15 mouse cellular contexts compared by ENCODE assay signal in the genomic region with DNA sequence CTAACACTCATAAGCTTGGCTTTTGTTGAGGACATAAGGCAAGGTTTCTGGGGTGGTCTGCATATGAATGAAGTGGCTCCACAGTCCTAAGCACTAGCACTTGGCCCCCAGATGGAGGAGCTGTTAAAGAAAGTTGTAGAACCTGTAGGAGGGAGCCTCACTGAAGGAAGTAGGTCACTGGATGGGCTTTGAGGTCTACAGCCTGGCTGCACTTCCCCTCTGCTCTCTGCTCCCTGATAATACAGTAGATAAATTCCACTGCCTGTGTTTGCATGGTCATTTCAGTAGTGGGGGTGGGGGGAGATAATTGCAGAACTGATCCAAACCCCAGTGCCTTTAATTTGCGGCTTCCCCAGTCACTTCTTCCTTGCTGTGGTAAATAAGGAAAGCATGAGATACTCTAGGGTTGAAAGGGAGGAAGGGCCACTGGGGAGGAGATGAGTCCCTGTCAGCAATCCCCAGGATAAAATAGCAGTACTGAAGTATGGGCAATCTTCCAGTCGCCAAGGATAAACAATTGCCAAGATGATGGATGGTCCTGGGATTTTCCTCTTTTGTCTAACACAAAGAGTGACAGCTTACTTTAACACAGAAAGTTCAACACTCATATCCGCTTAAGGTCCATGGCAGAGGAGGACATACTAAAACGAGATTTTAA.
DNase-seq lines count a peak whose midpoint lies in the region; TF ChIP-seq lines count a peak whose summit lies in the region.
"Had no signal": no experiment of that assay in that cellular context is flagged by ENCODE, and none has a peak within 500 bp of the region (broad histone marks: within the 10 kb centered on the region; RNA-seq: fewer than 3 reads in every experiment).

No protein-coding gene starts in this region.

- TF ChIP-seq POLR2A in MEL (IDR thresholded peaks at IDR 0.05; ENCODE audit: control insufficient read depth in 1 of 2, insufficient read depth in 1 of 2, low read depth in 1 of 2, low read length in 2 of 2, poor library complexity in 1 of 2) = no peak

- TF ChIP-seq RAD21 in MEL (IDR thresholded peaks at IDR 0.05; ENCODE audit: low read depth, low read length) = no peak

- no peaks in the 10 kb centered on the region for H3K36me3 ChIP-seq in MEL (ENCODE audit: control insufficient read depth in 1 of 2, insufficient read depth in 2 of 2, low read length in 2 of 2)
- H3K36me3 ChIP-seq: G1E; heart, embryonic 10.5 days; hindbrain, embryonic 13.5 days; limb, embryonic 13.5 days; midbrain, embryonic 13.5 days had no signal

- H3K27me3 ChIP-seq in MEL (ENCODE audit: control insufficient read depth in 1 of 2, insufficient read depth in 2 of 2, low read length in 2 of 2) = no peaks in the 10 kb centered on the region
- H3K27me3 ChIP-seq: hindbrain, embryonic 13.5 days; limb, embryonic 13.5 days; midbrain, embryonic 13.5 days had no signal

- no peak overlapping the region for H3K27ac ChIP-seq in MEL (ENCODE audit: control insufficient read depth, low read depth, low read length)
- H3K27ac ChIP-seq: heart, embryonic 10.5 days; hindbrain, embryonic 13.5 days; limb, embryonic 13.5 days; midbrain, embryonic 13.5 days had no signal

- no peak for TF ChIP-seq EP300 in MEL (IDR thresholded peaks at IDR 0.05; ENCODE audit: low read depth in 1 of 2, low read length in 2 of 2)

- TF ChIP-seq CTCF in MEL (IDR thresholded peaks at IDR 0.05 in 2 of 3, conservative IDR thresholded peaks at IDR 0.05 in 1 of 3; ENCODE audit: control insufficient read depth in 1 of 3, insufficient read depth in 1 of 3, low read depth in 2 of 3, low read length in 3 of 3, poor library complexity in 1 of 3, severe bottlenecking in 1 of 3) = no peak

- no peaks in the 10 kb centered on the region for H3K4me1 ChIP-seq in MEL (ENCODE audit: control insufficient read depth in 1 of 2, insufficient read depth in 2 of 2, low read length in 2 of 2)
- H3K4me1 ChIP-seq: midbrain, embryonic 13.5 days had no signal

- H3K79me2 ChIP-seq in MEL (ENCODE audit: control insufficient read depth, insufficient read depth, low read length, poor library complexity) = no peaks in the 10 kb centered on the region

- H3K4me3 ChIP-seq in MEL (ENCODE audit: control insufficient read depth in 1 of 2, insufficient read depth in 1 of 2, low read depth in 2 of 2, low read length in 2 of 2) = no peak overlapping the region
- H3K4me3 ChIP-seq: heart, embryonic 10.5 days; hindbrain, embryonic 13.5 days; limb, embryonic 13.5 days; midbrain, embryonic 13.5 days had no signal

- peak; percentile 18 for DNase-seq in embryo, embryonic 10 days (ENCODE audit: low spot score)
- DNase-seq in embryo, embryonic 9.5 days (ENCODE audit: extremely low spot score) = no peak
- DNase-seq in MEL (ENCODE audit: low read depth, low spot score) = peak; percentile 5
- DNase-seq in kidney, postnatal 10 days = peak; percentile 13
- DNase-seq in lung, postnatal 25 days (ENCODE audit: low spot score) = peak; percentile 78
- no peak for DNase-seq in gastrocnemius, postnatal 10 days
- no peak for DNase-seq in layer of hippocampus, postnatal 36 days
- DNase-seq in gastrocnemius, postnatal 4 days (ENCODE audit: low spot score in 2 of 2) = no peak
- DNase-seq: B cell, adult 2 months; cerebellum, adult 11-12 months had no signal

- no peak overlapping the region for H3K9ac ChIP-seq in MEL (ENCODE audit: control insufficient read depth, low read depth, low read length, poor library complexity, severe bottlenecking)
- H3K9ac ChIP-seq: hindbrain, embryonic 13.5 days; limb, embryonic 13.5 days; midbrain, embryonic 13.5 days had no signal

- H3K9me3 ChIP-seq in MEL (replicated peaks; ENCODE audit: insufficient read depth, low read length) = no peaks in the 10 kb centered on the region
- H3K9me3 ChIP-seq: G1E; heart, embryonic 10.5 days; hindbrain, embryonic 13.5 days; limb, embryonic 13.5 days; midbrain, embryonic 13.5 days had no signal

TF ChIP-seq in MEL, 35 proteins besides CTCF, POLR2A, EP300 and RAD21:
- TF ChIP-seq CHD1 (IDR thresholded peaks at IDR 0.05; ENCODE audit: low read depth, low read length) (no peak), USF2 (IDR thresholded peaks at IDR 0.05; ENCODE audit: borderline replicate concordance in 1 of 2, insufficient read depth in 1 of 2, low read depth in 1 of 2, low read length in 2 of 2) (no peak), SIN3A (IDR thresholded peaks at IDR 0.05; ENCODE audit: low read length) (no peak), ZNF384 (IDR thresholded peaks at IDR 0.05; ENCODE audit: low read depth, low read length) (no peak), BHLHE40 (IDR thresholded peaks at IDR 0.05; ENCODE audit: borderline replicate concordance, low read depth, low read length) (no peak), NRF1 (IDR thresholded peaks at IDR 0.05; ENCODE audit: insufficient read depth, low read depth, low read length, poor library complexity, severe bottlenecking) (no peak)

Comparison
In these comparisons a context has a peak if more than half of its experiments do, and no peak if none do; other contexts are left out.
1. DNase-seq: peak in embryo, embryonic 10 days (single experiment), MEL (single experiment), kidney, postnatal 10 days (single experiment) and lung, postnatal 25 days (single experiment); none in embryo, embryonic 9.5 days (single experiment), gastrocnemius, postnatal 10 days (single experiment), layer of hippocampus, postnatal 36 days (0 of 2) and gastrocnemius, postnatal 4 days (0 of 2).